17 mouse cellular contexts compared by ENCODE assay signal in genomic region chr19:21868471-21868870, GRCm38 (mm10).
"Had no signal": no experiment of that assay in that cellular context is flagged by ENCODE, and none has a peak within 500 bp of the region (broad histone marks: within the 10 kb centered on the region; RNA-seq: fewer than 3 reads in every experiment).

No protein-coding gene starts in this region.

- H3K36me3 ChIP-seq: midbrain, embryonic 10.5 days; midbrain, embryonic 12.5 days; neural tube, embryonic 13.5 days; neural tube, embryonic 15.5 days had no signal

- H3K9ac ChIP-seq: lung, embryonic 14.5 days; midbrain, embryonic 12.5 days; neural tube, embryonic 13.5 days; neural tube, embryonic 15.5 days had no signal

- DNase-seq: lung, adult 18-20 months; lung, postnatal 10 days; lung, postnatal 4 days; midbrain, embryonic 14.5 days; retina, postnatal 1 day; right cerebral cortex, postnatal 25 days; right cerebral cortex, postnatal 4 days; spleen, adult 18-20 months; thymus, adult 2 months; thymus, postnatal 25 days; thymus, postnatal 4 days had no signal

- H3K27me3 ChIP-seq: midbrain, embryonic 12.5 days; neural tube, embryonic 13.5 days; neural tube, embryonic 15.5 days had no signal

- H3K27ac ChIP-seq: midbrain, embryonic 10.5 days; midbrain, embryonic 12.5 days; neural tube, embryonic 13.5 days; neural tube, embryonic 15.5 days had no signal

- H3K4me1 ChIP-seq: midbrain, embryonic 10.5 days; midbrain, embryonic 12.5 days; neural tube, embryonic 13.5 days; neural tube, embryonic 15.5 days had no signal

- H3K4me3 ChIP-seq: midbrain, embryonic 10.5 days; midbrain, embryonic 12.5 days; myocyte; neural tube, embryonic 13.5 days; neural tube, embryonic 15.5 days had no signal
